Mouse (Mus musculus): Measurements from ENCODE around the gene Olfr73.
"Not testable (repeated sequence)": the region's sequence is repeated elsewhere in the genome, so short reads cannot be mapped to it uniquely, and the experiment has no call there.

The Olfr73 gene

DNA sequence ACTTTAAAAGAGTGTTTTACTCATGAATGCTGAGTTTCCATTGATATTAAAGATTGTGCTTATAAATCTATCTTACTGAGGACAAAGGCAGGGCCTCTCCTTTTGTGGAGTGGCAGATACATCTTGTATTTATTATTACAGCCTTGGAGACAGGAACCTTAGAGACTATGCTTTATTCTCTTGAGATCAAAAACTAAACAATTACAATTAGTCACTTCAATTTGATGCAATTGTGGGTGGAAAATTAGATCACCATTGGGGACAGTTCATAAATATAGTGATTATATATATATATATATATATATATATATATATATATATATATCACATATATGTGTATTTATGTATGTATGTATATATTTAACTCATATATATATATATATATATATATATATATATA, at the start of gene Olfr73:
Olfr73 (minus strand) TSS at position 101 of the 400 bp plus-strand sequence.
- no peak for DNase-seq (ENCODE audit: extremely low read depth, low read depth)

DNA sequence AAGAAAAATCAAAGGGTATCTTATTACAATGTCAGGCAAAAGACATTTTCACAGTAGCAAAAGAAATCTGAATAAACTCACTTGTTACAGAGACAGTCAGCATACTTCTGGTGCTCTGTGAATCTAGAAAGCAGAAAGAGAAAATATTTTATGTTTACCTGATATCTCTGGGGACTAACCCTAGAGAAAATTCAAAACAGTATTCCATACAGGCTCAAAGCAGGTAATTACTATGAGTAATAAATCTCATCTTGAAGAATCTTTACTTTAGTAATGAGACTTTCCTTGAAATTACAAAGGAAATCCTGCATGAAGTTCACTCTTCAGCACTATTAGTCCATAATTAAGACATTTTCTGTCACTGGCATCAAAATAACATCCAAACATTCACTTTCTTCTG, 34.2 kb upstream of the Olfr73 start, which contains the start of gene Olfr1163:
Olfr1163 (minus strand) TSS at position 101 of the 400 bp plus-strand sequence.
- no peak for DNase-seq (ENCODE audit: extremely low read depth, low read depth)

DNA sequence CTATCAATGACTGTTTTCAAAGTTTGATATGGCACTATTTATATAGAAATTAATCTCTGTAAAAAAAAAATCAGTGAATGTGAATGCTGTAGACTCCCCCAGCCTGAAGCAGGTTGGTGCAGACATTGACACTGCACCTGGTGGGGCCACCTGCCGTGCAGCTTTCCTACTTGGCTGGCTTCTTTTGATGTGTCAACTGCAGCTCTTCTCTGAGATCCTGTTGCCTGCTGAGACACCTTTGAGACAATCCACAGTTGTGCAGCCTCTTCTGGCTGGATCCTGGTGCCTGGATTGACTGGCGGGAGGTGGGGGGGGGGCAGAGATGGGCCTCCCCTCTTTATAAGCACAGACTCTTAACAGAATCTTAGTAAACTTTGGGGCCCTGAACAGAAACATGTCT, 26.1 kb upstream of the Olfr73 start:
- DNase-seq (ENCODE audit: extremely low read depth, low read depth), result no peak

DNA sequence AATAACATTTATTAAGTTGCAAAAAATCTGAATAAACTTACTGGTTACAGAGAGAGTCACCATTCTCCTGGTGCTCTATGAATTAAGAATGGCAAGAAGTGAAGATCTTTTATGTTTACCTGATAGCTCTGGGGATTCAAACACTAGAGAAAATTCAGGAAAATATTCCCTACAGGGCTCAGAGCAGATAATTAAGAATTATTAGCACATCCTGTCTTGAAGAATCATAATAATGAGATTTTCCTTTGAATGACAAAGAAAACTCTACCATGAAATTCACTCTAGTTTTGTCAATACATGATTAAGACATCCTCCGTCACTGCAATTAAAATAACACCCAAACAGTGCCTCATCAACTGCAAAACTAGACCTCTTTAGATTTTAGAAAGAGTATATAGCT, 13.5 kb upstream of the Olfr73 start, which contains the start of gene Olfr1162:
Olfr1162 (minus strand) TSS at position 101 of the 400 bp plus-strand sequence.
- no peak for DNase-seq (ENCODE audit: extremely low read depth, low read depth)

DNA sequence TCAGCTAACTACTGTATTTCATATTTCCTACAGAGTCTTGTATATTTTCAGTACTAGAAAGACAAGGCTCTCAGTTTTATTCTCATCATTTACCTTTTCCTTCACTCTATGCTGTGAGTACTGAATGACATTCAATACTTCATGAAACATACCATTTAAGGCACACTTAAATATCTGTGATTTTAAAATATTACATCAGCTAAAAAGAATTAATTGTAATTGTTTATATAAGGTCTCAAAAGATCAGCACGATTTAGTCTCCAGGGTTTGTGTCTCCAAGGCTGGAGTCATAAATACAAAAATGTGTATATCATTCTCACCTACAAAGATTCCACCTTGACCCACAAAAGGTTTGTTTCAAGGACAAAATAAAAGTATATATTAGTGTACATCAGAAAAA, 15.0 kb downstream of the Olfr73 start, which contains the start of gene Olfr1161:
Olfr1161 (plus strand) TSS at position 301 of the 400 bp plus-strand sequence.
- DNase-seq (ENCODE audit: extremely low read depth, low read depth), result not testable (repeated sequence)

DNA sequence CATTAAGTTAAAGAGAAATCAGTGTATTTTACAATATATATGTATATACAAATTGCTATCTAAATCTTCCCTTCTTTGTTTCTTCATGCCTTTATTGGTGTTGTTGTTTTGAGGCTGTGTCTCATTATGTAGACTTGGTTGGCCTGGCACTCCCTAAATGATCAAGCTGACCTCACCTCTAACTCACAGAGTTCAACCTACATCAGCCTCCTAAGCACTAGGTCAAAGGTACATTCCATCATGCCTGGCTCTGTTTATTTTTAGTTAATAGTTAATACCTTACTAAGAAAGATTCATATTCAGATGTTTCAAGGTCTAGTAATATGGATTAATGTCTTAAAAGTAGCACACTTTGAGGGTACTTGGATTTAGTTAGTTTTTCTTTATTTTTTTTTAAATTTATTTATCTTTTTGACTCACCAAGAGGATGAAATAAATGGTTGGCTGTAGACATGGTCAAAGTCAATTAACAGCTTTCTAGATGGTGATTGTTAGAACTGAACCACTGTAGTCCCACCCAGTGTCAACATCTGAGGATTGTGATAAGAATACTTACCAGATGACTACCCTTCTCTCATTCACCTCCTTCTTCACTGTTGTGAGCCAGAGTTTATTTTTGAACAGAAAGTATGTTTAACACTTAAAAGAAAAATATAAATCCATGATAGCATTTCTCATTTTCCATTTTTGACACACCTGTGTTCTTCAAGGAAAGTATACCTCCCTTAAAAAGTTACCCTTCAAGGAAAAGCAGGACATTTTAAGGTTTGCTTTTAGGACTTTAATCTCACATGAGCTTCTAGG, 29.8 kb downstream of the Olfr73 start, which contains the start of gene Olfr1160:
Olfr1160 (minus strand) TSS at position 754 of the 804 bp plus-strand sequence.
- no peak for DNase-seq (ENCODE audit: extremely low read depth, low read depth)

DNA sequence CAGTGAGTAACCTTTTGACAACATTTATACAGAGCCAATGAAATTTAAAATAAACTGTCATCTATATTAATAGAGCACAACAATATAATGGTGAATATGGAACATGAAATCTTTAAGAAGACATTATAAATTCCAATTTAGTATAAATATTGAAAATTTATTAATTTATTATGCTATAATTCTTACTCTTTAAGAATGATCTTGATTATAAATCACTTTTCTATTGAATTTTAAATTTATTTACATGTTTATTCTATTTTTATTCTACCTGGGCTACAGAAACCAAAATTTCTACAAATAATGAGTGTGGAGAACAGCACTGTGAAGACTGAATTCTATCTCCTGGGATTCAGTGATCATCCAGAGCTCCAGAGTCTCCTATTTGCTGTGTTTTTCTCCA, 47.7 kb downstream of the Olfr73 start, which contains the start of gene Olfr1158:
Olfr1158 (plus strand) TSS at position 301 of the 400 bp plus-strand sequence.
- no peak for DNase-seq (ENCODE audit: extremely low read depth, low read depth)

Measured in MEL-GATA-1-ER (cell line).